In genomic region chr15:102962492-102962891, GRCm38 (mm10) we compare ENCODE assay signal across 24 mouse cellular contexts. TPM values are rescaled to one million over a fixed set of nuclear protein-coding genes. Genes with fewer than 3 reads are reported as not detected.
DNase-seq lines count a peak whose midpoint lies in the region; ATAC-seq lines count a peak whose summit lies in the region.
"Had no signal": no experiment of that assay in that cellular context is flagged by ENCODE, and none has a peak within 500 bp of the region (broad histone marks: within the 10 kb centered on the region; RNA-seq: fewer than 3 reads in every experiment).

No protein-coding gene starts in this region.

- no peaks in the 10 kb centered on the region for H3K36me3 ChIP-seq in kidney, embryonic 14.5 days (ENCODE audit: control insufficient read depth, insufficient read depth, low read length)
- H3K36me3 ChIP-seq in intestine, embryonic 14.5 days (ENCODE audit: control insufficient read depth, insufficient read depth, low read length) = no peaks in the 10 kb centered on the region
- no peaks in the 10 kb centered on the region for H3K36me3 ChIP-seq in neural tube, embryonic 13.5 days
- H3K36me3 ChIP-seq: embryonic facial prominence, embryonic 10.5 days; heart, embryonic 10.5 days; midbrain, embryonic 13.5 days had no signal

- H3K4me1 ChIP-seq in kidney, embryonic 14.5 days (ENCODE audit: control insufficient read depth, insufficient read depth, low read length) = peaks cover 17% of the 10 kb centered on the region
- H3K4me1 ChIP-seq in intestine, embryonic 14.5 days (replicated peaks; ENCODE audit: control insufficient read depth, insufficient read depth, low read length) = peaks cover 4% of the 10 kb centered on the region; the same call in 1 of the 2 replicates
- H3K4me1 ChIP-seq in neural tube, embryonic 13.5 days (replicated peaks) = peaks cover 31% of the 10 kb centered on the region
- H3K4me1 ChIP-seq: heart, embryonic 10.5 days had no signal

- 5% methylated on average over 13 of the region's 13 CpGs for WGBS in kidney, embryonic 14.5 days
- 4% methylated on average over 13 of the region's 13 CpGs for WGBS in intestine, embryonic 14.5 days
- 2% methylated on average over 13 of the region's 13 CpGs for WGBS in neural tube, embryonic 13.5 days

- peak overlapping the region; percentile 70 for H3K4me3 ChIP-seq in kidney, embryonic 14.5 days (ENCODE audit: low read length)
- no peak overlapping the region for H3K4me3 ChIP-seq in intestine, embryonic 14.5 days (ENCODE audit: low read depth, low read length)
- peak overlapping the region; percentile 90 for H3K4me3 ChIP-seq in neural tube, embryonic 13.5 days
- H3K4me3 ChIP-seq: embryonic facial prominence, embryonic 10.5 days; heart, embryonic 10.5 days; midbrain, embryonic 13.5 days had no signal

- peak overlapping the region; percentile 81 for H3K9ac ChIP-seq in kidney, embryonic 14.5 days (ENCODE audit: low read depth, low read length)
- H3K9ac ChIP-seq in intestine, embryonic 14.5 days (ENCODE audit: low read length) = no peak overlapping the region
- peak overlapping the region; percentile 75 for H3K9ac ChIP-seq in neural tube, embryonic 13.5 days
- H3K9ac ChIP-seq: lung, embryonic 14.5 days; midbrain, embryonic 13.5 days had no signal

- ATAC-seq in kidney, embryonic 14.5 days (ENCODE audit: low FRiP score, low TSS enrichment) = no peak
- no peak for ATAC-seq in intestine, embryonic 14.5 days (replicated peaks; ENCODE audit: low FRiP score, low TSS enrichment, low read depth)
- no peak for ATAC-seq in neural tube, embryonic 13.5 days (ENCODE audit: low read depth)
- ATAC-seq: hindbrain, postnatal 0 days; midbrain, embryonic 13.5 days had no signal

- intact Hi-C loops in left cerebral cortex, postnatal 14 days (cut with DNase I) = loop anchor here (10.0 kb wide), 1 partner anchor 268 kb away; no protein-coding TSS in a partner anchor

- peaks cover 7% of the 10 kb centered on the region; the same call in 1 of the 2 replicates for H3K27me3 ChIP-seq in kidney, embryonic 14.5 days (ENCODE audit: control insufficient read depth, insufficient read depth, low read length)
- peaks cover 99% of the 10 kb centered on the region for H3K27me3 ChIP-seq in intestine, embryonic 14.5 days (replicated peaks; ENCODE audit: control insufficient read depth, insufficient read depth, low read length)
- peaks cover 96% of the 10 kb centered on the region for H3K27me3 ChIP-seq in neural tube, embryonic 13.5 days

- peak overlapping the region; percentile 89 for H3K4me2 ChIP-seq in kidney, embryonic 14.5 days (replicated peaks; ENCODE audit: low read depth, low read length)
- H3K4me2 ChIP-seq in intestine, embryonic 14.5 days (ENCODE audit: low read length) = peak overlapping the region; percentile 12; the same call in 1 of the 2 replicates
- peak overlapping the region; percentile 91 for H3K4me2 ChIP-seq in neural tube, embryonic 13.5 days
- H3K4me2 ChIP-seq: lung, embryonic 14.5 days; midbrain, embryonic 13.5 days had no signal

- no peak for DNase-seq in kidney, adult 11 months
- peak; percentile 76 for DNase-seq in intestine, embryonic 14.5 days (ENCODE audit: low spot score)
- peak; percentile 45 for DNase-seq in kidney, postnatal 10 days
- DNase-seq in left cerebral cortex, postnatal 14 days (ENCODE audit: low spot score in 2 of 2) = no peak
- DNase-seq in adrenal gland, adult 2 months = no peak
- no peak for DNase-seq in adipocyte (ENCODE audit: low spot score)
- DNase-seq: cerebellum, postnatal 25 days; heart, postnatal 14 days; lung, embryonic 14.5 days; right cerebral cortex, adult 18-20 months; thymus, postnatal 4 days had no signal

- H3K9me3 ChIP-seq in kidney, embryonic 14.5 days (ENCODE audit: control insufficient read depth, low read length) = no peaks in the 10 kb centered on the region
- no peaks in the 10 kb centered on the region for H3K9me3 ChIP-seq in intestine, embryonic 14.5 days (ENCODE audit: control insufficient read depth, low read length)
- H3K9me3 ChIP-seq in neural tube, embryonic 13.5 days = no peaks in the 10 kb centered on the region
- H3K9me3 ChIP-seq: embryonic facial prominence, embryonic 10.5 days; heart, embryonic 10.5 days; midbrain, embryonic 13.5 days had no signal

- peak overlapping the region; percentile 95 for H3K27ac ChIP-seq in kidney, embryonic 14.5 days (ENCODE audit: low read depth, low read length)
- no peak overlapping the region for H3K27ac ChIP-seq in intestine, embryonic 14.5 days (ENCODE audit: low read depth)
- H3K27ac ChIP-seq in neural tube, embryonic 13.5 days (replicated peaks) = peak overlapping the region; percentile 75
- H3K27ac ChIP-seq: embryonic facial prominence, embryonic 10.5 days; heart, embryonic 10.5 days; hindbrain, postnatal 0 days; macrophage; midbrain, embryonic 13.5 days; stomach, postnatal 0 days had no signal

RNA-seq across cellular contexts. Expression of gene Hoxc10, which starts 4.1 kb away (rescaled TPM):
- polyA plus RNA-seq in kidney, embryonic 14.5 days (2014; fragmentation: Nextera tagmentation; extraction: Ambion mirVana) = 62.9 and 64.5 TPM in 2 replicates
- 2.6 and 3.1 TPM in 2 replicates for polyA plus RNA-seq in intestine, embryonic 14.5 days (2014; fragmentation: Nextera tagmentation; extraction: Ambion mirVana)
- 58.5 and 92.4 TPM in 2 replicates for polyA plus RNA-seq in neural tube, embryonic 13.5 days (2015; fragmentation: Nextera tagmentation; extraction: Ambion mirVana)
- not detected for total RNA-seq in left cerebral cortex, postnatal 14 days (2021)
- under 1 TPM; 0.31 to 0.43 TPM for total RNA-seq in adrenal gland, adult 2 months (2021)
- 0.10 TPM in 1 of 2 replicates, not detected in the other for polyA plus RNA-seq in adrenal gland, adult 2 months (2012; rRNA removed)
- total RNA-seq: CH12.LX; heart, postnatal 14 days; hindbrain, postnatal 0 days; layer of hippocampus, adult 18-20 months; left cerebral cortex, adult 18-20 months; liver, adult 2 months had no signal
- polyA plus RNA-seq: embryonic facial prominence, embryonic 10.5 days; hindbrain, postnatal 0 days; liver, adult 2 months; lung, embryonic 14.5 days; macrophage; midbrain, embryonic 13.5 days; stomach, postnatal 0 days had no signal

RNA-seq across cellular contexts. Expression of gene Hoxc5, which starts 4.8 kb away (rescaled TPM):
- polyA plus RNA-seq in kidney, embryonic 14.5 days (2014; fragmentation: Nextera tagmentation; extraction: Ambion mirVana) = 5.1 and 5.8 TPM in 2 replicates
- polyA plus RNA-seq in intestine, embryonic 14.5 days (2014; fragmentation: Nextera tagmentation; extraction: Ambion mirVana) = 12.2 and 14.1 TPM in 2 replicates
- 18.8 and 32.2 TPM in 2 replicates for polyA plus RNA-seq in neural tube, embryonic 13.5 days (2015; fragmentation: Nextera tagmentation; extraction: Ambion mirVana)
- total RNA-seq in left cerebral cortex, postnatal 14 days (2021) = not detected
- 10 to 100 TPM in 1 of 2 experiments, 1 to 10 TPM in 1; 6.7 to 10.3 TPM for total RNA-seq in adrenal gland, adult 2 months (2021)
- 7.0 and 7.5 TPM in 2 replicates for polyA plus RNA-seq in adrenal gland, adult 2 months (2012; rRNA removed)
- total RNA-seq: heart, postnatal 14 days; layer of hippocampus, adult 18-20 months; left cerebral cortex, adult 18-20 months had no signal
- polyA plus RNA-seq: liver, adult 2 months; macrophage had no signal

RNA-seq across cellular contexts. Expression of gene Hoxc11, which starts 8.3 kb away (rescaled TPM):
- polyA plus RNA-seq in kidney, embryonic 14.5 days (2014; fragmentation: Nextera tagmentation; extraction: Ambion mirVana) = 2.9 and 4.4 TPM in 2 replicates
- polyA plus RNA-seq in intestine, embryonic 14.5 days (2014; fragmentation: Nextera tagmentation; extraction: Ambion mirVana) = 0.11 TPM in 2 replicates
- polyA plus RNA-seq in neural tube, embryonic 13.5 days (2015; fragmentation: Nextera tagmentation; extraction: Ambion mirVana) = 2.6 and 3.8 TPM in 2 replicates
- total RNA-seq in left cerebral cortex, postnatal 14 days (2021) = not detected
- total RNA-seq in adrenal gland, adult 2 months (2021) = not detected
- not detected in 2 replicates for polyA plus RNA-seq in adrenal gland, adult 2 months (2012; rRNA removed)
- total RNA-seq: CH12.LX; heart, postnatal 14 days; hindbrain, postnatal 0 days; layer of hippocampus, adult 18-20 months; left cerebral cortex, adult 18-20 months; liver, adult 2 months had no signal
- polyA plus RNA-seq: embryonic facial prominence, embryonic 10.5 days; heart, embryonic 10.5 days; hindbrain, postnatal 0 days; liver, adult 2 months; lung, embryonic 14.5 days; macrophage; midbrain, embryonic 13.5 days; stomach, postnatal 0 days had no signal

RNA-seq across cellular contexts. Expression of gene Hoxc9, which starts 13.7 kb away (rescaled TPM):
- polyA plus RNA-seq in kidney, embryonic 14.5 days (2014; fragmentation: Nextera tagmentation; extraction: Ambion mirVana) = 10.3 and 10.7 TPM in 2 replicates
- polyA plus RNA-seq in intestine, embryonic 14.5 days (2014; fragmentation: Nextera tagmentation; extraction: Ambion mirVana) = 1.7 and 1.9 TPM in 2 replicates
- polyA plus RNA-seq in neural tube, embryonic 13.5 days (2015; fragmentation: Nextera tagmentation; extraction: Ambion mirVana) = 40.9 and 43.4 TPM in 2 replicates
- not detected for total RNA-seq in left cerebral cortex, postnatal 14 days (2021)
- total RNA-seq in adrenal gland, adult 2 months (2021) = 1 to 10 TPM in 1 of 2 experiments, under 1 TPM in 1; 0.49 to 1.8 TPM
- polyA plus RNA-seq in adrenal gland, adult 2 months (2012; rRNA removed) = 3.7 and 6.7 TPM in 2 replicates
- total RNA-seq: heart, postnatal 14 days; hindbrain, postnatal 0 days; layer of hippocampus, adult 18-20 months; left cerebral cortex, adult 18-20 months; liver, adult 2 months had no signal
- polyA plus RNA-seq: embryonic facial prominence, embryonic 10.5 days; hindbrain, postnatal 0 days; liver, adult 2 months; lung, embryonic 14.5 days; macrophage; midbrain, embryonic 13.5 days; stomach, postnatal 0 days had no signal

RNA-seq across cellular contexts. Expression of gene Hoxc12, which starts 25.9 kb away (rescaled TPM):
- not detected in 2 replicates for polyA plus RNA-seq in kidney, embryonic 14.5 days (2014; fragmentation: Nextera tagmentation; extraction: Ambion mirVana)
- polyA plus RNA-seq in intestine, embryonic 14.5 days (2014; fragmentation: Nextera tagmentation; extraction: Ambion mirVana) = not detected in 2 replicates
- polyA plus RNA-seq in neural tube, embryonic 13.5 days (2015; fragmentation: Nextera tagmentation; extraction: Ambion mirVana) = 7.8 and 12.0 TPM in 2 replicates
- not detected for total RNA-seq in left cerebral cortex, postnatal 14 days (2021)
- total RNA-seq in adrenal gland, adult 2 months (2021) = not detected
- polyA plus RNA-seq in adrenal gland, adult 2 months (2012; rRNA removed) = not detected in 2 replicates
- total RNA-seq: adrenal gland, postnatal 4 days; CH12.LX; heart, postnatal 14 days; hindbrain, postnatal 0 days; layer of hippocampus, adult 18-20 months; left cerebral cortex, adult 18-20 months; liver, adult 2 months had no signal
- polyA plus RNA-seq: embryonic facial prominence, embryonic 10.5 days; heart, embryonic 10.5 days; hindbrain, postnatal 0 days; liver, adult 2 months; lung, embryonic 14.5 days; macrophage; midbrain, embryonic 13.5 days; stomach, postnatal 0 days had no signal

Comparison
In these comparisons a context has a peak if more than half of its experiments do, and no peak if none do; other contexts are left out.
1. DNase-seq: peak in intestine, embryonic 14.5 days (single experiment) and kidney, postnatal 10 days (single experiment); none in kidney, adult 11 months (single experiment), left cerebral cortex, postnatal 14 days (0 of 2), adrenal gland, adult 2 months (single experiment) and adipocyte (single experiment).
2. H3K4me2 ChIP-seq: peak in every context shown above with its lines; median percentile 91 in neural tube, embryonic 13.5 days; 89 in kidney, embryonic 14.5 days; 12 in intestine, embryonic 14.5 days.
3. RNA of gene Hoxc10, which starts 4.1 kb away (polyA plus RNA-seq): 58.5 to 92.4 TPM in neural tube, embryonic 13.5 days and 62.9 to 64.5 TPM in kidney, embryonic 14.5 days; 2.6 to 3.1 TPM in intestine, embryonic 14.5 days and 0.10 TPM in adrenal gland, adult 2 months; every median in the first group is over 10 times any median in the second.